Mouse (Mus musculus) hindlimb bud, embryonic 11.5 days (tissue): ENCODE results near the gene Igfbp3.
"Not testable (repeated sequence)": the region's sequence is repeated elsewhere in the genome, so short reads cannot be mapped to it uniquely, and the experiment has no call there.

Experiments
- DNase-seq: peaks from one replicate; pipeline ENCODE4 v3.0.0-alpha.2; 2012; ENCODE audit warnings: low read depth, low spot score; ENCODE audit errors: extremely low spot score

The Igfbp3 gene

DNA sequence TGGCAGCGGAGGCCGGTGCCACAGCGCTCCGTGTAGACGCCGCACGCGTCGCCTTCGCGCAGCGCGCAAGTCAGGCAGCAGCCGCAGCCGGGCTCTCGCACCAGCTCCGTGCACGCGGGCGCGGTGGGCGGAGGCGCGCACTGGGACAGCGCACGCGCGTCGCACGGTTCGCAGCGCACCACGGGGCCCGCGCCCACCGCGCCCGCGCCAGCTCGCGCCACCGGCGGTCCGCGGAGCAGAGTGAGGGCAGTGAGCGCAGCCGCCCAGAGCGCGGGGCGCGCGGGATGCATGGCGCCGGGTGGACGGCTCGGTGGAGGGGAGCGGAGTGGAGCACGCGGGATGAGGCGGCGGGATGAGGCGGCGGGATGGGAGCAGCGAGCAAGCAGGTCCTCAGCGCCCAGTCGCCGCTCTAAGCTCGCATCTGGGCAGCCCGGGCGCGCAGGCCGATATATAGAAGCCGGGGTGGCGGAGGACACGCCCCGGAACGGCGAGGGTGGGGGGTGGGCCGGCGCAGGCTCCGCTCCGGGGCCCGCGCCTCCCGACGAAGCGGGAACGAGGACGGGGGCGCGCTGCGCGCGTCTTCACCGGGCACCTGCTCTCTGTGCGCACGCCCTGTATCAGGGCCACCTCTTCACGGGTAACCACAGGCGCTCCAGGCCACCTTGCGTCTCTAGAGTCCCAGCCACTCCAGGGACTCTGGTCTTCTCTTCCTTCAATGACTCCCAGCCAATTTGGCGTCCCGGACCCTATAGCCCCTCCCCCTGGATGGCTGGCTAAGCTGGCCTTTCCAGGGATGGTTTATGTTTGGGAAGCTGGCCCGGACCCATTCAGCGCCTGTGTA, at the start of gene Igfbp3:
Gene Igfbp3 (minus strand): TSS at position 423 of the 841 bp plus-strand sequence.
- no peak for DNase-seq

DNA sequence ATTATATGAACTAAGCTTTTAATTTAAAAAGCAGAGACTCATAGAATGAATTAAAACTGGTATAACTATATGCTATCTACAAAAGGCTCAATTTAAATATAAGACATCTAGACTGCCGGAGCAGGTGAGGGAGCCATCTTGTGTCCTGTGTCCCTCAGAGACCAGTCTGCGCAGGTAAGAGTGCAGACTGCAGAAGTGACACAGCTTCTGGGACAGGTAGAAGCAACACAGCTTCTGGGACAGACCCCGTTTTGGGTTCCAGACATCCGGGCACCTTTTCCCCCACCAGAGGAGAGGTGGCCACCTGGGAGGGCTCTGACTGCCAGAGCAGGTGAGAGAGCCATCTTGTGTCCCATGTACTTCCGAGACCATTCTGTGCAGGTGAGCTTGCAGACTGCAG, 37.1 kb upstream of the Igfbp3 start:
- no peak for DNase-seq

- DNase-seq, result no peak
Measured at GRCm38 (mm10) chr11:7250415-7250814, 36.7 kb upstream of the Igfbp3 start.

- DNase-seq, result no peak
Measured at GRCm38 (mm10) chr11:7244782-7245181, 31.1 kb upstream of the Igfbp3 start.

DNA sequence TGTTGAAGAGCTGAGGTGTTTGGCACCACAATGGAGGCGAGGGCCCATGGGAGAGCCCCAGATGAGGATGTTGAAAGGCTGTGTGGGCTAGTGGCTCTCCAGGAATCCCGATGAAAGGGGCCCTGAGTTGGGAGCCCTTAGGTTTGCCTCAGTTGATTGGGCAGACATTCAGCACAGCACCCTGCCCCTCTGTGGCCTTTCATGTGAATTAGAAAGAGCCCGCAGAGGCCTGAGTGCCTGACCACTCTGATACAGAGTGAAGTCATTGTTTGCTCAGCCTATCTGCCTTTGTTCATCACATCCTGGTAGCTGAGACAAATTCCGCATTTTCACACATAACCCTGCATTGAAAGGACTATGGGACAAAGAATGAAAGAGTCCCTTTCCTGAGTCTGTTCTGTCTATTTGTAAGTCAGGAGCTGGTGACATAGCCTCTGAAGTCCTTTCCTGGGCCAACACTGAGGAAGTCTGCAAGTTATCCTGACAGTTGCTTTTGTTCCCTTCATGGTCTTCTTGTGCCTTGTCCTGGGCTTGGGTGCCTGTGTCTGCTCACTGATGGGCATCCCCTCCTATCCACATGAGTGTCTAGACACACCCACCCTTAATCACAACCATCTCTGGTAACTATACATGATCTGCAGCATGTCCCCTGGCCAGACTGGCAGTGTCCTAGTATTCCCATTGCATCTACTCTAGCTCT, 25.5 kb upstream of the Igfbp3 start:
- no peak for DNase-seq

- DNase-seq, result no peak
Measured at GRCm38 (mm10) chr11:7238546-7238945, 24.8 kb upstream of the Igfbp3 start.

- DNase-seq, result no peak
Measured at GRCm38 (mm10) chr11:7237712-7238111, 24.0 kb upstream of the Igfbp3 start.

- no peak for DNase-seq
Measured at GRCm38 (mm10) chr11:7236751-7237150, 23.0 kb upstream of the Igfbp3 start.

DNA sequence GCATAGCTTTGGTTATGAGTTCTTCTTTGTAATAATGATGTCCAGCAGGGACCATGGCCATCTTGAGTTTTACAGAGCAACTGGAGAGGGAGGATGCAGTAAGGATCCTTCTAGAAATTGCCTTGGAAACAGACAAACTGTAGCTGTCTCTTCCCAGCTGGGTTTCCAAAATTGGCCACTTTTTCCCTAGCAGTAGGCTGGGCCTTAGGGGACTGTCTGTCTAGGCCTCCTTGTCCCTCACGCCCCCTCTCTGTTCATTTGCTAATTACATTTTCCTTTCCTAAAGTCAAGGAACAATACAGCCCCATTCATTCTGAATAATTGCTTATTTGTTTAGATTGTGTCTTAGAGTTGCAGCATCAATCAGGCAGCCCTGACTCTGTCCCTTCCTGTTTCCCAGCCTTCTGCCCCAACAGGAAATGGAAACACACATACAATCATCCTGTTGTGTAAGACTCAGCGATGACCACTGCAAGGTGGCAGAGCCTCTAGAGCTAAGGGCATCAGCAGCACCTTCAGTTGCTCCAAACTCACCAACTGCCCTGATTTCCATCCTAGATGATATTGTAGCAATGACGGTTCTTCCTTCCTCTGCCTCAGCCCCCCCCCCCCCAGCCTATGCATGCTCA, 21.4 kb upstream of the Igfbp3 start:
- no peak for DNase-seq

DNA sequence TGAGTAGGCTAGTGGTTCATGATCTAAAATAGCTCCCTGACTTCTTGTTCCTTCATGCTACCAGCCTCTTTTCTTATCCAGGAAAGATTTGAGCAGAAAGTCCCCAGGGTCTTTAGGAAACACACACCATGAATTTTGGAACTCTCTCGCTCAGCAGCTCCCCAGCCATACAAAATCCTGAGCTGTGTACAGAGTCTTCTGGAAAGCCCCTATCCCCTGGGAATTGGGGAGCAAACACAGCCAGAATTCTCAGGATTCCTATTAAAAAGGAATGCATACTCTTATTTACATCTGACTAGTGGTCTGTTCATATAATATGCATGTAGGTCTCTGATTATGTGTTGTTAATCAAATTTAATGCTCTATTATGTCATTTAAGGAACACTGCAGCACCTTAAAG, 20.7 kb upstream of the Igfbp3 start:
- no peak for DNase-seq

GRCm38 (mm10) chr11:7233333-7233732, 19.6 kb upstream of the Igfbp3 start:
- no peak for DNase-seq

DNA sequence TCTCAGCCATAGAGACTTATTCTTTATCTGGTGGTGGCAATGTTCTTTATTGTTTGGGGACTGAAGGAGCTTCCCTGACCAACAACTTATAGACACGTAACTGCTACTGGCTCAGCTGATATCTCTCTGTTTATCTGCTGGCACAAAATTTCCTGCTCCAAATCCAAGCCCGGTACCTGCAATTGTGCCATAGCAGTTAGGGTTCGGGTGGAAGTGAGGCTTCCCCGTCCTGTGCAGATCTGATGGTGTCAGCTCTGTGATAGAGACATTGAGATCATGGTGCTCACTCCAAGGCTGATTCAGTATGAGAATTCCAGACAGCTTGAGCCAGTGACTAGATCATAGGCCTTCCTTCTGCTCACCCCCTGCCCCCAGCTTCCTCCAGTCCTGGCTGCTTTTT, 18.2 kb upstream of the Igfbp3 start:
- no peak for DNase-seq

GRCm38 (mm10) chr11:7230000-7230399, 16.3 kb upstream of the Igfbp3 start:
- no peak for DNase-seq

DNA sequence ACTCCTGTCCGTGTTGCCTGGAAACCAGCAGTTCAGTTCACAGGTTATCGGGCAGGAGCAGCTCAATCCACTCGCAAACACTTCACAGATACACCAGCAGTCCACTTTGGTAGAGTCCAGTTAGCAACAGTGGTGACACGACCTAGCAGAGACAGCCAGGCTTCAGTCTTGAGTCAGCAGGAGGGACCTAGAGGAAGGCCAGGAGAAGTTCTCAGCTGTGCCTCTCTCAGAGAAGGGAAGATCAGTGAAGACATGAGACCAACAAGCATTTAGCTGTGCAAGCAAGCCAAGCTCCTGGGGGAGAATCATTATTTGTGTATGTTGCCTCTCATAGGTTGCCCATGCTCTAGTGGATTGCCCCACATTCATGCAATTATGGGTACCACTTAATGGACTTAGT, 14.4 kb upstream of the Igfbp3 start:
- no peak for DNase-seq

GRCm38 (mm10) chr11:7226810-7227550, 13.3 kb upstream of the Igfbp3 start:
- DNase-seq, result no peak

DNA sequence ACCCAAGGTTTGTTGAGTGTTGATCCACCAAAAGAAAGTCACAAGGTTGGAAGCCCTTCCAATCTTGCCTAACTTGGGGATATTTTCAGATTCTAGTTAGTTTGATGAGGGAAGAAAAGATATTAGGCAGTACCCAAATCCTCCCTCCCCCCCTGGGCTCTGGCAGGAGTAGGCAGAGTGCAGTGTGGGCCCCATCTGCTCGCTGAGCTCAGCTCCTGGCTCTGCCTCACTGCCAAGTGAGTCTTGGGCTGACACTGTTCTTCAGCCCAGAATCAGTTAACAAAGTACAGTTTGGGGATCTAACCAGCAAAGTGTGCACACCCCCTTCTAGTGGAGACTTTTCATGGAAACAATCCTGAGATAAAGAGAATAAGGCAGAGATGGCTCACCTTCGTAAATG, 12.5 kb upstream of the Igfbp3 start:
- DNase-seq, result no peak

DNA sequence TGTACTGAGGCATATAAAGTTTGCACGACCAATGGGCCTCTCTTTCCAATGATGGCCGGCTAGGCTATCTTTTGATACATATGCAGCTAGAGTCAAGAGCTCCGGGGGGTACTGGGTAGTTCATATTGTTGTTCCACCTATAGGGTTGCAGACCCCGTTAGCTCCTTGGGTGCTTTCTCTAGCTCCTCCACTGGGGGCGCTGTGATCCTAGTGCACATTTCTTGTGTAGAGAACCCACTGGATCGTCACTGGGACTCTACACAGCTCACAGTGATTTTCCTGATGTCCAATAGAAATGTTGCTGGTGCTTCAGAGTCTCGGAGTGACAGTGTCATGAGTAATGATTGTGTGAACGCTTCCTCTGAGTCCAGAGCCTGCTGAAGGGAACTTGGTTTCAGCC, 8.1 kb upstream of the Igfbp3 start:
- not testable (repeated sequence) for DNase-seq

- DNase-seq, result no peak
Measured at GRCm38 (mm10) chr11:7215703-7216102, 2.0 kb upstream of the Igfbp3 start.

DNA sequence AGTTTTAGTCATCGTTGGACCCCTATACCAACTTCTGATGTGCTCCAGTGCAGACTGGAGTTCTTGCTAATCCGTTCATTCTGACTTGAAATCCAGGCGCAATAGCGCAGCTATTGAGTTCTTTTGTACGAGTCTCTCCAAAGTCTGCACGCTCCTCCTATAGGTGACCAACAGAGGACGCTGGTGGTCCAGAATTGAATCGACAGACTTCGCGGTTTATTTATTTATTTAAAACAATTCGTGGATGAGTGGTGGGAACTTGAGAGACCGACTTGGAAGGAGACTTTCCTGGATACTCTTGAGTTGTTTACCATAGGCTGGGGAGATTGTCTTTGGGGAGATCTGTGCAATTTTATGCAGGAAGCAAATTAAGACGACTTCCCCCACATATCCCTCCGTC, 1.0 kb upstream of the Igfbp3 start:
- no peak for DNase-seq

DNA sequence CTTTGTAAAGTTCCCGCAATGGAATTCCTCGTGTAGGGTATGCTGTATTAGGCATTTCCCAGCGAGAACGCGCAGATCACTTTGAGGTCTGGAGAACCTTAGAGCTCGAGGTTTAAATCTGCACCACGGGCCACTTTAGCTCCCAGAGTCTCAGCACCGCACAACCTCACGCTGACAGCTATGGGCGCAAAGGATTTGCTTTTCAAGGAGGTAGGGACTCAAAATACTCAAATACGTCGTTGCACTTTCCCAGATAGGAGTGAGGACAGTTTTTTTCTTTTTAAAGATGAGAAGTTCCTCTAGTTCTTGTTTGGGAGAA, 578 bp upstream of the Igfbp3 start:
- DNase-seq, result no peak

- no peak for DNase-seq
Measured at GRCm38 (mm10) chr11:7213161-7213500, 592 bp downstream of the Igfbp3 start.
